Mouse (Mus musculus) CD4-positive, CD25-positive, alpha-beta regulatory T cell, adult 4 months (primary cell): ENCODE measurements around the gene Doc2a. TPM values are rescaled to one million over a fixed set of nuclear protein-coding genes. Genes with fewer than 3 reads are reported as not detected.
"Not testable (repeated sequence)": the region's sequence is repeated elsewhere in the genome, so short reads cannot be mapped to it uniquely, and the experiment has no call there.

Experiments used
- ATAC-seq: one replicate; pipeline ENCODE4 v1.8.0; 2017
- polyA plus RNA-seq, 2 experiments: library from polyadenylated mRNA; unstranded; fragments of 100-300 nt; shearing (Covaris generic); gene quantifications; one replicate each; pipeline ENCODE4 v1.2.1; 2017

Doc2a gene
- polyA plus RNA-seq, 2 experiments from 2014 or later: not detected

DNA sequence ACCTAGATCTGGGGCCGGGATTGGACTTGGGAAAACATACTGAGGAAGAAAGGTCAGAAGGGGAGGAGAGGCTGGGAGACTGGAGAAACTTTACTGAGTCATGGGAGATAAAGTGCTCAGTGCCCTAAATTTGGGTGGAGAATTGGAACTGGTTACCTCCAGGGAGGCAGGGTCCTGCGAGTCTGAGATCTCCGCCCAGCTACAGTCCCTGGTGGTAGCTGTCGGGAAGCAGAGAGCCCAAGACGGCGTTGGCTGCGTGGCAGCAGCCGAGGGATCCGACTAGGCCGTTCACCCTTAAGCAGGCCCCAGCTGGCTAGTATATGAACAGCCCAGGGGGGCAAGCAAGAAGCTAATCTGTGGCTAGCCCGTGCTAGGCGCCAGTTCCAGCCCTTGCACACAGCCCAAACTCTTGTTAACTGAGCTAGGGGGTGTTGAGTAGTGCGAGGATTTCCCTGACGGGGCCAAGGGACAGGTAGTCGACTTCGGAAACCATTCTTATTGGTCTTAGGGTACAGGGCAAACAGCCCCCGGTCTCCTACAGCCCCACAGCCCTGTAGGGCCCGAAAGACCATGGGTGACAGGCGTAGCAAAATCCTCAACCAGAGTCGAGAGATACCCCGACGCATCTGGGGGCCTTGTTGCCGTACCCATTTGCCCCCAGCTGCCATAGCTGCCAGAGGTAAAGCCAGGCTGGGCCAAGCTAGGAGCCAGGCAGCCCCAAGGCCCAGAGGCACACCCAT, 22.7 kb downstream of the Doc2a start:
- no peak for ATAC-seq

DNA sequence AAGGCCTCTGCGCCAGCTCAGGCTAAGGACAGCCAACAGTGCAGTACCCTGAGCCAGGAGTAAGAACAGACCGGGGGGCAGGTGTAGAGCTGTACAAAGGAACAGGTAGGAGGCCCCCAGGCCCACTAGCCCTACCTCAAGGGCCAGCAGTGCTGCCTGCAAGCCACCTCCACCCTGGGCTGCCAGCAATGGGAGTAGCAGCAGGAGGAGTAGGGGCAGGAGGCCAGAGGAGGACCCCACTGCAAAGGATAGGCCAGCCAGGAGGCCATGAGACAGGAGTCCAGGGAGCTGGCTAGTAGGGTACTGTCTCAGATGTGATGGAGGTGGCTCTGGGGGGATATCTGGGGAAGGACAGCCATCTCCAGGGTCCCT, 23.3 kb downstream of the Doc2a start:
- no peak for ATAC-seq

DNA sequence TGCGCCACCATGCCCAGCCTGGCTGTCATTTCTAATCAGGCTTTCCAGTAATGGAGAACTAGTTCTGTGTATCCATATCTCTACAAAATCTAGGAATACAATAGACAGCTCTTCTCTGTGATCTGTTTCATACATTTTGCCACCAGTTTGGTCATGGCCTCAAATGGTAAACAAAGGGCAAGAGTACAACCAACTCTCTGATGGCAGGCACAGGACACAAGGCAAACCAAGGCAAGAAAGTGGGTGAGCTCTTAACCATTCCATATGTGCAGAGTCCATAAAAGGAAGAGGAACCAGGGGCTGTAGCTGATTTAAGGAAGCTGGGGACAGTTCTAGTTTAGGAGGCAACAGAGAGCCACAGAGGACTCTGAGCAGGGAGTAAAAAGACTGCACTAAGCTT, 30.0 kb downstream of the Doc2a start:
- ATAC-seq: no peak

DNA sequence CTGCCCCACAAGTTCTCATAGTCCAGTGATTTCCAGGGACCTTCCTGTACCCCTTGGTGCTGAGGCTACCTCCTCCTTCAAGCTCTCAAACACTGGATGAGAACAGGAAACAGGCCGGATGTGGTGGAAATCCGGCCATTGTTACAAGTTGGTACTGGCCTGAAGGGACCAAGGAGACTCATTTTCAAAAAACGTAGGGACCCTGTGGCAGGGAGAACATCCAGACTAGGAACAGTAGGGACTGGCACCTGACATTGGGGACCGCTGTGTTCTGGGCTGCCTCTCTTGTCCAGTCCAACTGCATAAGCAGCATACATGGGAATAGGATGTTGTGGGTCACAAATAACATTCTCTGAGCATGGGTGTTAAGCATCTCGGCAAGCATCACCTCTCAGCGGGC, 33.8 kb downstream of the Doc2a start:
- no peak for ATAC-seq

DNA sequence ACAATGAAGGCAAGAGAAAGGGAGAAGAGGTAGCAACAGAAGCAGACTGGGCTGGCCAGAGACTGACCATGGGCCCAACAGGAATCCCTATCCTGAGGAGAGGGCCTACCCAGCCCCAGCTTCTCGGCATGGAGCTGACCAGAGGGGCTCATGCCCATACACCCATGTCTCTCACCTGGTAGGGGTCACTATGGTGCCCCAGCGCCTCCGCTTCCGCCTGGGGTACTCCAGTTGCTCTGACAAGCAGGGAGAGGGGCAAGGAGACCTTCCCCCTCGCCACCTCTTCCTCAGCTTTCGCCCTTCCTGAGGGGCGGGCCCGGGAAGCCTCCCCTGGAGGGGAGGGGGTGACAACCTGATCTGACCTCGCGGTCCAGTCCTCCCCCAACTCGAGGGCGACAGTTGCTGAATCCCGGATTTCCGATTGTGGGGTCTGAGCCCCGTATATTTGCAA, 36.5 kb downstream of the Doc2a start:
- no peak for ATAC-seq

DNA sequence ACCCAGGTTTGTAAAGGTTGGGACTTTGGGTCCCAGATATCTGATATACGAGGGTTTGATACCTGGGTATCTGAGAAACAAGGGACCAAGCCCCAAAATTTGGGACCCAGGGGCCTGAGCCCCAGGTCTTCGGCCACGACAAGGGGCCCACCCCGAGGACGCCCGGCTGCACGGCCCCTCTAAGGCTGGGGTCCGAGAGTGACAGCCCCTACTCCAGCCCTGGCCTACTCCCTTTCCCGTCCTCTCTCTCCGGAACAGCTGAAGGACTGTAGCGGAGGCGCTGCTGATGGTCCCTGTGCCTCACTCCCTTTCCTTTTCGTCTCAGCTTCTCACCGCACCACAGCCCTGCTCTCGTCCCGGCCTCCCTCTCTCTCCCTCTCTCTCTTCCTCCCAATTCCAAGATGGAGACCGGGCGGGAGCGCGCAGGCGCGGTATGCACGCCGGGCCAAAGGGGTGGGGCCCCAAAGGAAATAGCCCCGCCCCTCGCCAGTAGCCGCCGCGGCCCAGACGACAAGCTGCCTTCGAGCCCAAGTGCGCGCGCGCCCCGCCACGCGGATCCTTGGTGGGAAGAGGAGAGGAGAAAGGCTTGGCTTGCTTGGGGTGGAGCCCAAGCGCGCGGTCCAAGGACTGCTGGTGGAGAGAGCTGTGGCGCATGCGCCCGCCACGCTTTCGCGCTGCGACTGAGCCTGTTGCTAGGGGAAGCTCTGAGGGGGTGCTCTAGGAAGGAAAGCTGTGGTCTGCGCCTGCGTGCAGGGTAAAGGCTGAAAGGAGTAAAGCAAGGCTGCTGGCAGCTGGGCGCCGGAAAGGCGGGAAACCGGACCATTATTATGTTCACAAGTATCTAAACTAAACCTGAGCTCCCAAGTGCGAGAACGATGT, 37.3 kb downstream of the Doc2a start, which contains the start of gene Taok2:
Taok2 (minus strand) TSS at position 418 of the 879 bp plus-strand sequence.
- ATAC-seq: peak; percentile 95

DNA sequence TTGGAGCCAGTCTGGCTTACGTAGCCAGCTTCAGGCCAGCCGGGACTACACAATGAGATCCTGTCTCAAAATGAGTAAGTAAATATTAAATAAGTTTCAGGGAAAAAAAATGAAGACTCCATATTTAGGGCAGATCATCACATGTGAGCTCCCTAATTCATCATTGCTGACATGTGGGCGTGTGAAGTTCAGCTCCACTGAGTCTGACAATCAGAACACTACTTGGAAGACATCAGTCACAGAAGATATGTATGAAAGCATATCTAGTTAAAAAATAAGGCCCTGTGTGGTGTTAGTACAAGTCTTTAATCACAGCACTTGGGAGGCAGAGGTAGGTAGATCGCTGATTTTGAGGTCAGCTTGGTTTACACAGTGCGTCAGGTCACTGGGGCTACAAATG, 40.1 kb downstream of the Doc2a start:
- no peak for ATAC-seq

DNA sequence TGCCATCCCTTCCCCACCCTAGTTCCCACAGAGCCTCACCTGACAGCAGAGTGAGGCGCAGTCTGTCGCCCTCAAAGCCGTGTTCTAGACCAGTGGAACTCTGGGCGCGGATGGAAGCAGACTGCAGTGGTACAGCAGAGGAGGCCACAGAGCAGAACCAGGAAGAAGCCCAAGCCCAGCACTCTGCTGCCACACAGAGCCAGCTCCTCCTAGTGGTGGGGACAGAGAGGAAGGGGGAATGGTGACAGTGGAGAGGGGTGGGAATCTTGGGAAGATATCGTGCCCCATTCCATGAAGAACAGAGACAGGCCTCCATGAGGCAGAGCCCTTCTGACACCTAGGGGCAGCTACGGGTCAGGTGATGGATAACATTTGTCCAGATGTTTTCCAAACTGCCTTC, 41.6 kb downstream of the Doc2a start:
- ATAC-seq: no peak

DNA sequence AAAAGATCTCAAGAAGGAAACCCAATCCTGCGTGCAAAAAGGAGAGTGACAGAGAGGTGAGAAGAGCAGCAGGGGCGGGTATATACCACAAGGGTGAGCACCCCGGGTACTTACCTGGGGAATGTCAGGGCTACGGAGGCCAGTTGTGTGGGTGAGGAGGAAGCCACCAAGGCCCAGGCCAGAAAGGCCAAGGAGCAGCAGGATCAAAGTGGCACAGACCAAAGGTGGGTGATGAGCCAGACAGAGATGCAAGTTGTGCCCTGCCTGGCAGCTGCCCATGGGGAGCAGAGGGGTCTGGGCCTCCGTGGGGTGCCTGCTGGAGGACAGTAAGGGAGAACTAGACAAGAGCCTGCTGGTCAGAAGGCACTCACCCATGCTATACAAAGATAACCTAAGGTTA, 49.7 kb downstream of the Doc2a start:
- ATAC-seq: no peak

DNA sequence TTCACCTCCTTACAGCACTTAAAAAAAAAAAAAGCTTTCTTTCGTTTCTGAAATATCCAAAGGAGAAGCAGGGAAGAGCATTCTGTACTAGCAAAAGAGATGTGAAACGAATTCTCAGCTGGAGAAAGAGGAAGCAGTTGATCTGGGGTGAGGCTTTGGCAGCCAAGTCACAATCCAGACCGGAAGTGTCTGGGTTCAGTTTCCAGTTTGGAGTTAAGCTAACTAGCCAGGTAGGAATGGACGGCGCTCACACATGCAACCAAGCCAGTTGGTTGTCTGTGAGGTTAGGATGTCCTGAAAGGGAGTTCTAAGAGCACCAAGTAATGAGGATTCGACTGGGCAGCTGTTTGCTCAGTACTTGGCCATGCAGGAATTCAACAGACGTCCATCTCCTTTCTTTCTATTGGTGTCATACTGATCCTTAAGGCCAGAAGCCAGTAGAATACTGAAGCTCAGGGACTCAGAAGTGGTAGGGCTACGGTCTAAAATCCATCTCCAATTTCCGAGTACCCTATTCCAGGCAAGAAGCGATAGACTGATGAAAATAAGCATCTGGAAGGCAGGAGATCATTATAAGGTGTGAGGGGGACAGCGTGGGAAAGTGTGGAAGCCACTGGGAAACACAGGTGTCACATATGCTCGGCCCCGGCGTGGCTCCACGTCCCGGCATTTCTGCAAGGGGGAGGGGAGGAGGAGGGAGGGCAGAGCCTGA, 50.3 kb downstream of the Doc2a start:
- peak; percentile 56 for ATAC-seq

DNA sequence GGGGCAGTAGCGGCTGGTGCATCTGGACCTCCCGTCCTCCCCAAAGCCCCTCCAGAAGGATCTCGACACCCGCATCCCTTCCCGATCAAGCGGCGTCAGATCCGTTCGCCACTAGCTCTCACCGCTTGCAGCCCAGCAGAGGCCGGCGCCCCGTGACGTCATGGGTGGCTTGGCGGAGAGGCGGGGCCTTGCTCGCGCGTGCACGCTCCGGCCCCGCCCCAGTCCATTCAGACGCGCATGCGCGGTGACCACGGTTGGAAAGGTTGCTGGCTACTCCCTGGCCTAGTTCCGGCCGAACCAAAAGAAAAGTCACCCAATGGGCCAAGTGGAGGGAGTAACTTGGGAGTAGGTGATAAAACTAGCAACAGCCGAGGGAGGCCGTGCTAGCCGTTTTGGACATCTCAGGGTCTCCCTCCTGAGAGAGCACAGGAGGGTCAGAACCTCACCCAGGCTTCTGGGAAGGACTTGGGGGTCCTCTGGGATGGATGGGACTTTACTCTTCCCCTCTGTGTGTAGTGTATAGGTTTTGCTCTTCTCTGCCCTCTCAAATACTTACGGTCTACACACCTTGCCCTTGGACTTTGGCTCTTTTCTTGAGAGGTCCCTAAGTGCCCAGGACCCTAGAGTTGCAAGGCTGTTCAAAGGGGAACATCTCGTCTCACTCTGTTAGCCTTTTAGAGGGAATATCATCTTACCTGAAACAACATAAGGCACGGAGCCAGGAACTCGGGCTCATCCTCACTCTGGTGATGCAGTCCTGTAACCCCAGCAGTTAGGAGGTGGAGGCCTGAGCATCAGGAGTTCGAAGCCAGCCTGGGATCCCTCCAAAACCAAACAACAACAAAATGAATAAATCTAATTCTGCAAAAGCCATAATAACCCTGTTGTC, 51.1 kb downstream of the Doc2a start:
- ATAC-seq: peak; percentile 87

DNA sequence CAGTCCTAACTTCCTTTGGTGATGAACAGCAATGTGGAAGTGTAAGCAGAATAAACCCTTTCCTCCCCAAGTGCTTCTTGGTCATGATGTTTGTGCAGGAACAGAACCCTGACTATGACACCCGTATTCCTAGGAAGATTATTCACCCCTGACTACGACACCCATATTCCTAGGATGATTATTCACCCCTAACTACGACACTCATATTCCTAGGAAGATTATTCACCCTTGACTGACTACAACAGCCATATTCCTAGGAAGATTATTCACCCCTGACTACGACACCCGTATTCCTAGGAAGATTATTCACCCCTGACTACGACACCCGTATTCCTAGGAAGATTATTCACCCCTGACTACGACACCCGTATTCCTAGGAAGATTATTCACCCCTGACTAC, 52.6 kb downstream of the Doc2a start:
- ATAC-seq: not testable (repeated sequence)

Other genes with a start within 250 kb of the Doc2a start
- gene Nupr1, start 216.6 kb upstream of the Doc2a start, polyA plus RNA-seq: under 1 TPM in 1 of 2 experiments, not detected in 1; 0.42 TPM
- gene Sgf29, start 198.1 kb upstream of the Doc2a start, polyA plus RNA-seq: 100 to 1,000 TPM in 1 of 2 experiments, 10 to 100 TPM in 1; 93.1 to 113 TPM
- gene Sult1a1, start 171.0 kb upstream of the Doc2a start, polyA plus RNA-seq: 1 to 10 TPM in 1 of 2 experiments, under 1 TPM in 1; 0.82 to 1.3 TPM
- 100 to 1,000 TPM in 1 of 2 experiments, 10 to 100 TPM in 1; 82.6 to 175 TPM for gene Bola2, start 152.0 kb upstream of the Doc2a start, polyA plus RNA-seq
- 10 to 100 TPM; 10.6 to 21.4 TPM for gene Slx1b, start 151.6 kb upstream of the Doc2a start, polyA plus RNA-seq
- 1,000 to 10,000 TPM; 2,251 to 2,782 TPM for gene Coro1a, start 139.6 kb upstream of the Doc2a start, polyA plus RNA-seq
- gene Mapk3, start 87.8 kb upstream of the Doc2a start, polyA plus RNA-seq: 10 to 100 TPM; 16.9 to 17.8 TPM
- gene Gdpd3, start 81.1 kb upstream of the Doc2a start, polyA plus RNA-seq: 10 to 100 TPM; 13.9 to 17.4 TPM
- gene Ypel3, start 70.5 kb upstream of the Doc2a start, polyA plus RNA-seq: 10 to 100 TPM; 58.4 to 83.8 TPM
- gene Tbx6, start 65.9 kb upstream of the Doc2a start, polyA plus RNA-seq: 1 to 10 TPM; 5.9 to 7.5 TPM
- 100 to 1,000 TPM; 139 to 140 TPM for gene Ppp4c, start 54.9 kb upstream of the Doc2a start, polyA plus RNA-seq
- not detected for gene Fam57b, start 49.7 kb upstream of the Doc2a start, polyA plus RNA-seq
- gene 4930451I11Rik, start 15.8 kb upstream of the Doc2a start, polyA plus RNA-seq: not detected
- 10 to 100 TPM; 12.7 to 20.6 TPM for gene Hirip3, start 14.6 kb downstream of the Doc2a start, polyA plus RNA-seq
- gene Ino80e, start 15.0 kb downstream of the Doc2a start, polyA plus RNA-seq: 10 to 100 TPM; 53.9 to 55.7 TPM
- gene Taok2, start 37.3 kb downstream of the Doc2a start, polyA plus RNA-seq: 10 to 100 TPM; 15.3 to 15.6 TPM
- gene Tmem219, start 75.5 kb downstream of the Doc2a start, polyA plus RNA-seq: 10 to 100 TPM; 40.2 to 53.2 TPM
- 1 to 10 TPM; 5.5 to 8.9 TPM for gene Kctd13, start 81.5 kb downstream of the Doc2a start, polyA plus RNA-seq
- under 1 TPM; 0.48 to 0.51 TPM for gene Asphd1, start 102.2 kb downstream of the Doc2a start, polyA plus RNA-seq
- gene Sez6l2, start 103.1 kb downstream of the Doc2a start, polyA plus RNA-seq: 1 to 10 TPM; 1.5 to 1.8 TPM
- 100 to 1,000 TPM; 121 to 152 TPM for gene Cdipt, start 128.5 kb downstream of the Doc2a start, polyA plus RNA-seq
- 1 to 10 TPM in 1 of 2 experiments, under 1 TPM in 1; 0.32 to 1.1 TPM for gene Cdiptos, start 128.7 kb downstream of the Doc2a start, polyA plus RNA-seq
- gene Mvp, start 167.2 kb downstream of the Doc2a start, polyA plus RNA-seq: 10 to 100 TPM; 13.7 to 20.9 TPM
- 1 to 10 TPM; 1.3 to 2.4 TPM for gene Pagr1b, start 169.1 kb downstream of the Doc2a start, polyA plus RNA-seq
- 10 to 100 TPM; 49.2 to 70.1 TPM for gene Pagr1a, start 169.9 kb downstream of the Doc2a start, polyA plus RNA-seq
- gene Gm42742, start 173.7 kb downstream of the Doc2a start, polyA plus RNA-seq: 10 to 100 TPM; 12.5 to 49.1 TPM
- gene Prrt2, start 173.8 kb downstream of the Doc2a start, polyA plus RNA-seq: 1 to 10 TPM; 2.6 to 3.3 TPM
- 10 to 100 TPM; 14.5 to 18.4 TPM for gene Maz, start 179.6 kb downstream of the Doc2a start, polyA plus RNA-seq
- gene Kif22, start 195.1 kb downstream of the Doc2a start, polyA plus RNA-seq: 10 to 100 TPM; 13.9 to 20.5 TPM
- under 1 TPM in 1 of 2 experiments, not detected in 1; 0.81 TPM for gene Zg16, start 239.9 kb downstream of the Doc2a start, polyA plus RNA-seq
- gene AI467606, start 243.9 kb downstream of the Doc2a start, polyA plus RNA-seq: 100 to 1,000 TPM; 274 to 321 TPM